Mouse (Mus musculus) splenic B cell, adult 2 months (primary cell): ENCODE measurements around the gene Hsph1.

Source experiments
- DNase-seq: peaks from one replicate; pipeline ENCODE4 v3.0.0-alpha.2; 2011; ENCODE audit warnings: low read depth, low spot score
- H3K27me3 ChIP-seq: 2 replicates; pipeline ENCODE4 v1.6.1; 2012; ENCODE audit warnings: mild to moderate bottlenecking, low read length, moderate library complexity, mixed read lengths; ENCODE audit not compliant: control insufficient read depth, poor library complexity, insufficient read depth, severe bottlenecking
- H3K36me3 ChIP-seq: 2 replicates; pipeline ENCODE4 v1.6.1; 2012; ENCODE audit warnings: mild to moderate bottlenecking, low read length, moderate library complexity, mixed read lengths; ENCODE audit not compliant: control insufficient read depth, poor library complexity, insufficient read depth, severe bottlenecking

Gene Hsph1

DNA sequence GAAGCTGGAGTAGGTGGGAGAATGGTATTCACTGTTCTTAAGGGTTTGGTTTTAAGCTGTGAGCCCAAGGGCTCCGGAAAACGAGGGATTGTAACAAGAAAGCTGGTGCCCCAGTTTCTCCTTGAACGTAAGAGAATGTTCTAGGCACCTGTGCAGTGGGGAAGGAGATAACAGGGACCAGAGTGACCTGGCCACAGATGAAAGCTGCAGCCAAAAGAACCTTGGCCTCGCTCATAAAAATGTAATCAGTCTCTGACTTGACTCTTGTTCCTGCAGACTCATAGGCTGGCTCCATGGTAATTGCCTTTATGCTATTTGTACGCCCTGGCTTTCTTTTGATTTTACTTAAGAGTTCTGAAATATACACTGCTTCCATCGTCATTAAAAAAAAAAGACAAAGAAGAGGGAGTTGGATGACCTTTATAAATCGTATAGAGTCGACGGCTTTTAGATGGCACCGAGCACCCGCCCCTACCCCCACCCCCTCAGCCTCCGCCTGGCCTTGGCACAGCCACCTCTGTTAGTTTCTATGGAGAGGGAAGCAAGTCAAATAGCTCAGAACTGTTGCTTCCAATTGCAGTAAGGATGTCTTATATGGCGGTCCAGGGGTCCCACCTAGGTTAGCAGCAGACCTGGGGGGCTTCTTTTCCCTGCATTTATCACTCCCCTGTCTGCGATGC, 13.5 kb upstream of the Hsph1 start:
- Histone ChIP-seq H3K36me3 (no peaks in the 10 kb centered on the region), H3K27me3 (no peaks in the 10 kb centered on the region)
- no peak for DNase-seq

DNA sequence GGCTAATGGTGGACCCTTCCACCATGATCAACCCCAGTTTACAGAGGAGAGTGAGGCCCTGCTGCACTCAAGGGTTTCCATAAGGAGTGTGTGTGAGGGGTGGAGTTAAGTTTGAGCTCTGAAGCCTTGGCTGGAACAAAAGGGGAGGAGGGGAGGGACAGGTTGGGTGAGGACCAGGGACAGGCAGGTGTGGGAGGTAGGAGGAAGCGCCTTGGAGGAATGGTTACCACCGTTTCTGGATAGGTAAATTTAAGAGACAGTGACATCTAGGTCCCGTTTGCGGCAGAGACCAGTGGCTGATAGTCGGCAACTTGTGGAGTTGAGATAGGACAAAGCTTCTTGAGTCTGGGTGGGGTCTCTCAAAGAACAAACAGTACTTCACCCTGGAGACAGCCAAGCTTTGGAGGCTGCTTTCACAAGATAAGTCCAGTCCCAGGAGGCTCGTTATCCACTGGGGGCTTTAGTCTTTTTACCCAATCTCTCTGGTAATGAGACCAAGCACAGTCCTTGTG, 12.8 kb upstream of the Hsph1 start:
- Histone ChIP-seq H3K27me3 (no peaks in the 10 kb centered on the region), H3K36me3 (no peaks in the 10 kb centered on the region)
- no peak for DNase-seq

DNA sequence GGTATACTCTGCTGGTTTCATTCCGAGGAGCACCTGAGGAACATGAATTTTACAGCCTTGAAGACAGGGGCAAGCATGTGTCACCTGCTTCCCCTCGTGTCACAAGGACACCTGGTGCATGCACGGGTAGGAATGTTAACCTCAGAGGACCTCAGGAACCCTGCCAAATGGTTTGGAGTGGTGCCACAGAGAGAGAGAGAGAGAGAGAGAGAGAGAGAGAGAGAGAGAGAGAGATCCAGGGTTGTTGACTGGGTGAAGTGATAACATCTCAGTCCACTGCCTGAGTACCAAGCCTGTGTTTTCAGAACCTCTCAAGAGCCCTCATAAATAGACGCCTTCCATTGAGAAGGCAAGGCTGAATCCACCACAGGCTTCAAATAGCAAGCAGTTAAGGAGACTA, 12.0 kb upstream of the Hsph1 start:
- H3K36me3 ChIP-seq: no peaks in the 10 kb centered on the region
- no peaks in the 10 kb centered on the region for H3K27me3 ChIP-seq
- DNase-seq: no peak

DNA sequence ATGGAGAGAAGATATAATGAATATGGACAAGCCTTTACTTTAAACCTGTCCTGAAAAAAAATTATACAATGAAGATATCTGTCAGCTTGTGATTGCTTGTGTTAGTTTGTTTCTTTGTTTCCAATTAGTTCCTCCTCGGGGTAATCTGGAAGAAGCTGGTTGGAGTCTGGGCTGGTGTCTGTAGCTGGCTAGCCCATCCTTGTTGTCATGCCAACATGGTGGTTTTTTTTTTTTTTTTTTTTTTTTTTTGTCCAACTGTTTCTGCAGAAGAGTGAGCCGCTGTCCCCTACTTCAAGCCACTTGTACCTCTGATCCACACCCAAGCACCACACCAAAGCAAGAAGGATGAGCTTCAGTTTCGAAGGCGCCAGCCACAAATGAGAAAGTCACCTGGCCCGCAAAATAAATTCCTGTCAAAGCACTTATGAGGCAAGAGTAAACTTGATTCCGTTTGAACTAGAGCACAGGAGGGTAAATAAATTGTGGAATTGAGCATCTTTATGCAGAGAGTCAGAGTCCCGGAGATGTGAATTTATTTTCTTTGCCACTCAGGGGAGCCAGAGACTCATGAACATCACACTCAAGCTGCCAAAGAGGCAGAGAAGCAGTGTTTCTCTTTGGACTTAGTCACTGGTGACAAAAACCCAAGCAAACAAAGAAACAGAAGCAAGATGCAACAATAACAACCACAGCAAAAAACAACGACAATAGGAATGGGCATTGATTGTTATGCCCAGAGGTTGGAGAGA, 11.4 kb upstream of the Hsph1 start:
- no peaks in the 10 kb centered on the region for H3K27me3 ChIP-seq
- no peaks in the 10 kb centered on the region for H3K36me3 ChIP-seq
- DNase-seq: no peak

DNA sequence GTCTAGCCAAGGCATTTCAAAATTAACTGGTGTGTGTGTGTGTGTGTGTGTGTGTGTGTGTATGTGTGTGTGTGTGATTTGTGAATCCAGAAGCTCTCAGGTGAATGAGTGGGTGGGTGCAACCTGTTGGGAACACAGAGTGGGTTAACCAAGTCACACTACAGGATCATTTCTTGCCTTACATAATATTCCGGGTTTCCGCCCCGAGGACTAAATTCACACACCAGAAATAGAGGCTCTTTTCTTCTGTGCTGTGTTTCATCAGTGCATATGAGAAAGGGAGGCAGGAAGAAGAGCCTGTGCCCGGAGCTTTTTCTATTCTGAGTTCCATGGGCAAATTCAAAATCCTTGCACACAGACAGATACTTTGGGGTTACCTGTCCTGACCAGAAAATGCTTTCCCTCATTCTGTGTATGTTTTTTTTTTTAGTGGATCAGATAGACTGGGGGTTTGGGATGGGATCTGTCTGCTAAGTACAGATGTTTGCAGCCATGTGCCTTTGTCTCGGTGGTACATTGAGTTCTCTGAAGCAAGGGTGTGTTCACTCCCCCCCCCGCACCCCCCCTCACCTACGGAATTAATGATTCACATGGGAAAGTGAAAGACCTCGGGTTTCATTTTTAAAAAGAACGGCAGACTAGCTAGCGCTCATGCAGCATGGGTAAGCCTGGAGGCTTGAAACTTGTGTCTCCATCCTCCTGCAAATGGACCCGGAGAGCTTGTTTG, 6.8 kb upstream of the Hsph1 start:
- no peak for DNase-seq
- no peaks in the 10 kb centered on the region for H3K27me3 ChIP-seq
- no peaks in the 10 kb centered on the region for H3K36me3 ChIP-seq

DNA sequence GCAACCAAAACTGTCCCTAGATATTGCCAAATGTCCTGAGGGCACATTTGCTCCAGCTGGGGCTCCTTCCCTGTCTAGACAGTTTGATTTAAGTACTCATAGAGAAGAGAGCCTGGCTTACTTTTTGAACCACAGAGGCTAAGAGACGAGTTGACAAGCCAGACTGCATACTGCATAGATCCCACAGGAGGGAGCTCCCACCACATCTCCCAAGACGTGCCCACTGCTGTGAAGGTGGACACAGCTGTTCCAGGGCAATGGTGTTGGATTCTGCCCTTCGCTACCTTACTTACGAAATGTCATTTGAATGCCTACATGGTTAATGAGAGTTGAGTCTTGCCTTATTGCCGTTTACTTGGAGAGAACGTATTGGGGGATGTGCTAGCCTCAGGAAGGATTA, 6.2 kb upstream of the Hsph1 start:
- no peaks in the 10 kb centered on the region for H3K36me3 ChIP-seq
- no peaks in the 10 kb centered on the region for H3K27me3 ChIP-seq
- DNase-seq: no peak

DNA sequence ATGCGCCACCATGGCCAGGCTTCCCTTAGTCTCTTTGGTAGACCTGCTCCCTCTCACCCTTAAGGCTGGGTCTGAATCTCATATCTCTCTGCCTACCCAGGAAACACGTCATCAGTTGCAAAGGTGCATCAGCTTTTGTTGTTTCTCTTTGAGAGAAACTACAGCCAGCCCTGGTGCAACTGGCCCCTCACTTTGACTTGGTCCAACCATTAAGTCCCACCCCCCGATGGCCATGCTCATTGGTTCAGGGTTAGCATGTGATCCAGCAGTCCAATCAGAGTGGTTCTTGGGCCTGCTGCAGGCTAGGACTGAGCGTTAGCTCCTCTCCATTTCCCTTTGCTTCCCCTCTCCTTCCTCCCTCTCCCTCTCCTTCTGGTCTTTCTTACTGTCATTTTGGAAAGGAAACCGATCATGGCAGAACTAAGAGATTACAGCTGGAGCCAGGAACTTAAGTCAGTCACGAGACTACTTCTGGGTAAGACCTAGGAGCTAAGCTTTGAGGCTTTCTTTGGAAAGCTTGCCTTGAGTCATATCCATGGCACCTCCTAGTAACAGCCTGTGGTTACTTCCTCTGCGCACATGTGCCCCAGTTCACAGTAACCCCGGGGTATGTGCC, 5.2 kb upstream of the Hsph1 start:
- no peak for DNase-seq

DNA sequence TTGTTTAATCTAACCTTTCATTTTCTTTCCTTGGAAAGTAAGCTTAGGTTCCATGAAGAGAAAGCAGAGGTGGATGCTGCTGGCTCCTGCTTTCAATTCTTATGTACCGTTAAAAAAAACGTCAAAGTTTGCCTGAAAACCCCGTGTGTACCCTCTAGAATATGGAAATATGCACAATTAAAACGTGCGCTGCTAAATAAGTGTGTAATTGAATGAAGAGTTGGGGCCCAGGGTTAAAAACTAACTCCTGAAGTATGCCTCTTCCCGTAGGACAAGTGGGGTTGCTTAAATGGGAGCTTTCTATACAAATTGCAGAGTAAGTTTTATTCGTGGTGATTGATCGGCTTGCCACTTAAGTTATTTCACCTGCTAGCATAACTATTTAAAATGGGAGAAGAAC, 1.1 kb upstream of the Hsph1 start:
- 0 out of 2 replicates have a peak, but pooled peaks cover 1% of the 10 kb centered on the region for H3K36me3 ChIP-seq
- no peak for DNase-seq

More for the DNA sequence above, 5.2 kb upstream of the Hsph1 start:
- H3K27me3 ChIP-seq: no peaks in the 10 kb centered on the region
- H3K36me3 ChIP-seq: no peaks in the 10 kb centered on the region

DNA sequence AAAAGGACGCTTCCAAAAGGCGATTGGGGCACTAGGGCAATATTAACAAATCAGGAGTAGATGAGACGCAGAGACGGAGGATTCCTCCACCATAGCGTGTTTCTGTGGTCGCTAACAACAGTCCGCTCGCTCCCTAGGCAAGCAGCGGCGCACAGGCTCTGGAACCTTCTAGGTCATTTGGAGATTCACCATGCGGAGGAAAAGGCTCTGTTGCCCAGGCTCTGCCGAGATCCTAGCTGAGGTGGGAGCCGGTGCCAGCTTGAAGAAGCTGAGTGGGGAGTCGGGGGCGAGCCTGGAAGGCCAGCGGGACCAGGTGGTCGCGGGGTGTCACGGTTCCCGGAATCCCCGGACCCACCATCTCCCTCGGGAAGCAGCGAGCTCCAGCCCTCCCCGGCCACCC, 620 bp downstream of the Hsph1 start:
- H3K27me3 ChIP-seq: no peaks in the 10 kb centered on the region
- DNase-seq: peak; percentile 54
- peaks cover 8% of the 10 kb centered on the region for H3K36me3 ChIP-seq

More for the DNA sequence above, 1.1 kb upstream of the Hsph1 start:
- H3K27me3 ChIP-seq: no peaks in the 10 kb centered on the region

DNA sequence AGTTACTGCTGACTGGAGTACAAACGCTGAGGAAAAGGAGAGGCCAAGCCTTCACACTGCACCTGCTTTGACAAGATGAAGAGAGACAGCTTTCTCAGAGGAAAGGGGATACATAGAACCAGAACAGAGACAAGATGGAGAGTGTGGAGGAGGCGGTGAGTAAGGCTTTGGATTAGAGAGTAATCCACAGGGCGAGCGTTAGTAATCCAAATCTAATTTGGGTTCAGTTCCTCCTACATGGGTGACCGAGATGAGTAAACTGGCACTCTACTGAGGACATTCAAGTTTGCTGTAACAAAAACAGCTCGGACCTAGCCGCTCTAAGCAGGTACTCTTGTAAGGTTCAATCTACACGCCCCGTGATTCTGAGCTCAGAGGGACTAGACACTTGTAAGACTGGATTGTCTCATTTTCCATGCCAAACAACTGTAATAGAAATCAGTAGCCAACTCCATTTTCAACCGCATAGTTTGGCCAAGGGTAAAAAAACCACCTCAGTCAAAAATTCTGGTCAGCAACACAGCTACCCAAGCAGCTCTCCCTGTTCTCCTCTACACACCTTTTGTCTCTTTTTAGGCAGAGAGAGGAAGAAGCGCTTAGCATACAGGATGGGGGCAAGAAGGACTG, 1.7 kb downstream of the Hsph1 start:
- peak; percentile 33 for DNase-seq
- peaks cover 18% of the 10 kb centered on the region for H3K36me3 ChIP-seq
- no peaks in the 10 kb centered on the region for H3K27me3 ChIP-seq

DNA sequence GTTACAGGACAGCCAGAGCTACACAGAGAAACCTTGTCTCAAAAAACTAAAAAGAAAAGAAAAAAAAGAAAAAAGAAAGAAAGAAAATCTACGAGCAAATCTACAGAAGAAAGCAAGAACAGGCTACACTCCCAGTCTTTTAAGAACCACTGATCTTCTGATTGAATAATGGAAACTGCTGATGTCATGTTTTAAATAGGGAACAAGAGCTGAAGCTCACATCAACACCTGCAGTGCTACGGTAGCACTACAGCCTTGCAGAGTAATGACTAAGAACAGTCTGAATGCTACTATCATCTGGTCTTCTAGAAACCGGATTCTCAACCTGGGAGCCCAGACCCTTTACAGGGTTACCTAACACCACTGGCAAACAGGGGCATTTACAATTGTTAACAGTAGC, 10.6 kb downstream of the Hsph1 start:
- DNase-seq: peak; percentile 45
- Histone ChIP-seq H3K36me3 (peaks cover 49% of the 10 kb centered on the region), H3K27me3 (no peaks in the 10 kb centered on the region)

DNA sequence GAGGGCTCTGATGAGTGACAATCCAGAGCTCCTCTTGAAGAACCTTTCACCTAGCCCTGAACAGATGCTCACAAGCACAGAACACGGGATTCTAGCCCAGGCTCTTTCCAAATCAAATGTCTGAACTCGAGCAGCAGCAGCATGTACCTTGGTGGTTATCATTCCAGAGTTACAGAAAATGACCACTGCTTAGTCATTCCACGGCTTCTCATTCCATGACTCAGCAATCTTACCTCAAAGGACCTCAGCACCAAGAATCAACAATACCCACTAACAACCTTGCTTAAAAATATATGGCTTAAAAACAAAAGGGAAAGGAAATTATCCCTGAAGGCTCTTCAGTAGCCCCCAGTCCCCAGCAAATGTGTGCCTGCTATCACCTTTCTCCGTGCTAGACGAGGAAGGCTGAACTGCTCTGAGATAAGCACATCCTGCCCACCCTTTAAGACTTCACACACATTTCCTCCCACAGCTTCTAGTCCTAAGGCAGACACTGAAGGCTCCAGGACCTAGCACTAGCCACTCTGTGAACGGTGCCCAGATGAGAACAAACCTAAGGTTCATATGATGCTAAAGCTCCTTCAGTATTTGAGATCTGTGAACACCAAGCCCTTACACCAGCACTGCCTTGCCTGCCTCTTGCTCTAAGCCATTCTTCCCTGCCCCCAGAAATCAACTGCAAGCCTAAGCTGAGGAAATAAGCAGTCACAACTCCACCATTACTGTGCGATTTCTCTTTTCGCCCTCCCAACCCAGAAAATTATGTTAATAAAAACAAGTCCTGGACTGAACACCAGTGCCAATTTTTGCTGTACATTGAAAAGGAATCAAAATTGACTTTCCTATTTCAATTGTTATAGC, 12.1 kb downstream of the Hsph1 start:
- H3K27me3 ChIP-seq: no peaks in the 10 kb centered on the region
- peak; percentile 31 for DNase-seq
- peaks cover 46% of the 10 kb centered on the region for H3K36me3 ChIP-seq

DNA sequence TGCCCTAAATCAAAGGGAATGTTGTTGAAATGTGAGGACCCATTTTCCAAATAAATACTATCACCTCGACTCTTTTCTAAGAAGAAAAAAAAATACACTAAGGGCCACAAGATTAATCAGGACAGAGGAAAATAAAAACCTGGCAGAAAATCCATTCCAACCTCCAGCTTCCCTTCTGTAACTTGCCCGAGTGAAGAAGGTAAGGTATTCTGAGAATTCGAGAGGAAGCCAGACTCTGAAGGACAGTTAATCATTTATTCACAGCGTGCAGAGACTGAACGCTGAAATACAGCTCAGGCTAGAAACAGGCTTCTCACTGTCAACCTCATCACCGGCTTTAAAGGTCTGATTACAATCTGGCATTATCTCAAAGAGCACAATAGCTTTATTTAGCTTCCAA, 13.5 kb downstream of the Hsph1 start:
- no peak for DNase-seq
- Histone ChIP-seq H3K36me3 (peaks cover 49% of the 10 kb centered on the region), H3K27me3 (no peaks in the 10 kb centered on the region)
